Mouse (Mus musculus) embryo, embryonic 10.5 days (tissue): ENCODE measurements around the gene Rai1.

ENCODE experiments used
- DNase-seq: peaks from one replicate; pipeline ENCODE4 v3.0.0-alpha.2; 2015; ENCODE audit warnings: low spot score

Gene Rai1

DNA sequence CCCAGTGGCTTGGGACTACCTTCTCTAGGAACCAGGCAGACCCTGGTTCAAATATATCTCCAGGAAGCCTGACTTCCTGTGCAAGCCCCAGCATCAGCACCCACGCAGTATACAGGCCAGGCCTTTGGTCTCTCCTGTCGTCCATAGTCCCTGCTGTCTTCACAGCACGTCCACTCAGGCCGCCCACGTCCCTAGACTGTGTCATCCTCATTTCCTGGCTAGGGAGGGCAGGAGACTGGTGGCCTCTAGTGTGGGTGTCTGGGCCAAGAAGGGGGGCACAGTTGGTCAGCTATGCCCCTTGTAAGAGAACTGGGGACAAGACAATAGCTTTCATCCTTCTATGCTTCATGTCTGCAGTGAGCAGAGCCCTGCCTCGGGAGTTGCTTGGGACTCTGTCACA, 87.7 kb downstream of the Rai1 start:
- no peak for DNase-seq

- no peak for DNase-seq
Observed at GRCm38 (mm10) chr11:60193556-60193955, 88.7 kb downstream of the Rai1 start.

- peak; percentile 68 for DNase-seq
Observed at GRCm38 (mm10) chr11:60195108-60195507, 90.3 kb downstream of the Rai1 start.

DNA sequence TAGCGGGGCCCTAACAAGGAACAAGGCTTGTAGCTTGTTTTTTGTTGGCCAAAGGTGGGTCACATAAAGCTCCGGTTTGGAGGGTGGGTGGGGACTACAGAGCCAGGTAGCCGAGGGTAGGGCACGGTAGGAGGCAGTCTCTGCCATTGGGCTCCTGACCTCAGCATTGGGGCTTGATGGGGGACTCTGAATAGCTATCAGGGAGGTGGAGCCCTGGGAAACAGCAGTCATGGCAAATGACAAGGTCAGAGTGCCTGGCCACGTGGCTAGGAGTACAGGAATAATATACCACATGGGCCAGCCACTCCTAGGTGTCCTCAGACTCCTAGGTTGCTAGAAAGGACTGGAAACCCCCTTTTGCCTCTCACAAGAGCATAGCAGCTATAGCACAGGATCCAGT, 91.5 kb downstream of the Rai1 start:
- DNase-seq, result no peak

DNA sequence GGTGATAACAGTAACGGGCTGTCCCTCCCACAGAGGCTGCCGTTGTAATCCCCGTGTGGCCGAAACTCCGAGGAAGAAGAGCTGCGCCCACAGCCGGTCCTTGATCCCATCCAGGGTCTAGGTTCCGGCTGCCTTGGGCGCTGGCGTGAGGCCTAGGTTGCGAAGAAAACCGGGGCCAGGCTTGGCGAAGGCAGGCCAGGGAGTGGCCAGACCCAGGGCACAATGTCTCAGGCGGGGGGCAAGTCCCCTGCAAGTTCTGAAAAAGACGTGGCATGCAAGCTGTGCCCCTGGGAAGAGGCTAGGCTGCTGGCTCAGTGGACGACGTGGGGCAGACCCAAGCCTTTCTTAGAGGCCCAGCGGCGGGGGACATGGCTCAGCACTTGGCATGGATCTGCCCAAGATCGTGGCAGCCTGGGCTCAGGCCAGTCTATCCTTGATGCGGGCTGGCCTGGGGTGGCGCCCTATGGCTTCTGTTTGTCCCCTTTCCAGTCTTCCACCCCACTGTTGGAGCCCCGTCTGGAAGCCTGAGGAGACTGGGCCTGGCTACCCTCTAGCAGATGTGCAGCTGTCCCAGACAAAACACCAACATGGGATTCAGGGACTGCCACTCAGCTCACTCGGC, 93.3 kb downstream of the Rai1 start:
- DNase-seq, result no peak

DNA sequence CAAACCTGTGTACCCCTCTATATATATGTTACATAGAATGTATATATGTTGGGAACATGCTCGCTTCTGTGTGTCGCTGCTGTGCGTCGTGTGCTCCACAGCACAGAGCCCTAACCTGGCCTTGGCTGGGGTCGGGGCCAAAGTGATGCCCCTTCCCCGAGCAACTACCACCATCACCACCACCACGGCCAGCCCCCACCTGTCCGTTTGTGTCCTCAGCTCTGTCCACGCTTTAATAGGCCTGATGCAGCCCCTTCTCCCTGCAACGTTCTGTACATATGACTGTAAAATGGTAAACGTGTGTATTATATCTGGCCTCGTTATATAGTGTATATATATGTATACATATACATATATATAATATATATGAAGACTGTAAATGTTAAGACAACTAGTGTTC, 93.8 kb downstream of the Rai1 start:
- no peak for DNase-seq

GRCm38 (mm10) chr11:60199702-60200184, 94.9 kb downstream of the Rai1 start:
- peak; percentile 96 for DNase-seq

DNA sequence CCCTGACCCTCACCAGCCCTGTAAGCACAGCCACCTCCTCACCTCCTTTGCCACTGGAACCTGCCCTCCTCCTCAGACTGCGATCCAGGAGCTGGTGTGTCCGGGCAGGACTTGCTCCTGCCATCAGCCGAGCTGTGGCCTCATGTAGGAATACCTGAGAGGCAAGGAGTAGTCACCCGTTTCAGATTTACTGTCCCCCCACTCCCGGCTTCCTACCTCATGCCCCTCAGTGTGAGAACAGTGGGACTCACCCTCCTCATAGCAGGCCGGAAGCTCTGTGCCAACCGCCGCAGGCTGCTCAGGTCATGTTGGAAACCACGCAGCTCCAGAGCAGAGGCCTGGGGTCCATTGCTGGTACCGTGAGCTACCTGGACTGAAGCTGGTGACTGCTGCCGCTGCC, 95.6 kb downstream of the Rai1 start:
- no peak for DNase-seq

DNA sequence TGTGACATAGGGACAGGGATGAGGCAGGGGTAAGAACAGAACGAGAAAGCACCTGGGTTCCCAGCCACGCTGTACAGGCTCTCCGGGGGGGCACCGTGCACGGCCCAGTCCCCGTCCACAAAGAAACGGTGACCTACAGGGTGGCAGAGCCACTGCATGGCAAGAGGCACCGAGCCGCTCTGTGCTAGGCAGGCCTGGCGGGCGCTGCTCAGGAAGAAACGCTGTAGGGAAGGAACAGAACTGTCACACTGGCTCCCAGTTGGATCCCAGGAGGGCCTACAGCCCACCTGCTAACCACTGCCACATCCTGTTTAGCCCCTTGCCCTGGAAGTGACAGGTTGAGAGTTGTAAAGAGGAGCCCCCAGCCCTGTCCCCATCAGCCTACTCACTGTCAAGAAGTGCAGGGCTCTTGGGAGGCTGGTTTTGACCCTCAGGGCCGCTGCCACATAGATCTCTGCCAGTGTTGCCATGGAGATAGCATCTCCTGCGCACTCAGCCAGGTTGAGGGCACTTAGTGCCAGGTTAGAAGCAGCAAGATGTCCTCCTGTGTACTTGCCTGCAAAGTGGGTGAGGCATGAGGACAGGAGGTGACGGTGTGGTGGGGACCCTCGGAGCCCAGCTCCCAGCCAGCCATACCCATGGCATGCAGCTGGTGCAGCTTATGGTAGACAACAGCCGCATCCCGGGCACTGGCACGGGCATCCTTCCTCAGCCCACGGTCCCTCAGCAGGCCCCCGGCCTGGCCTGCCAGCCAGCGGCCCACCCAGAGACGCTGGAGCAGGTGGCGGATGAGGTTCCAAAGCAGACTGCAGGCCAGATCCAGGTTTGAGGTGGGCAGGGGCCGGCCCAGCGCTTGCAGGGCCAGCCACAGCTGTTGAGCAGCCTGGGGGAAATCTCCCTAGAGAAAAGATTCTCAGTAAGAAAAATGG, 98.2 kb downstream of the Rai1 start:
- DNase-seq, result no peak

DNA sequence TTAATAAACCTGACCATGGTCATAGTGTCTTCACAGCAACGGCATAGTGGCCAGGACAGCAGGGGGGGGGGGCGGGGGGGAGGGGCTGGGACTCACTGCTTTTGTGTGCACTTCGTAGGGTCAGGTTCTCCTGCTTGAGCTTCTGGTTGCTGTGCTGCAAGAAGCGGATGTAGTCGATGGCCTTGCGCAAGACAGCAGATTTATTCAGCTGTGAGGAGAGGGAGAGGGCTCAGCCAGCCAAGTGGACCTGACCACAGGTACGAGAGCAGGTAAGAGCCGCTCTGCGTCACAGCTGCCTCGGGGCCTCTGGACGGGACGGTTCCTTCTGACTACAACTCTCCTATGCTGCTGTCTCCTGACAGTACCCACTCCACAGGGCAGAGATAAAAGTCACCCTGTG, 100.2 kb downstream of the Rai1 start:
- no peak for DNase-seq

- DNase-seq, result no peak
Observed at GRCm38 (mm10) chr11:60206207-60206606, 101.4 kb downstream of the Rai1 start.

- DNase-seq, result no peak
Observed at GRCm38 (mm10) chr11:60208201-60208600, 103.4 kb downstream of the Rai1 start.

GRCm38 (mm10) chr11:60208712-60209111, 103.9 kb downstream of the Rai1 start:
- DNase-seq, result no peak

GRCm38 (mm10) chr11:60209217-60209932, 104.6 kb downstream of the Rai1 start:
- DNase-seq, result no peak

GRCm38 (mm10) chr11:60209933-60210249, 105.1 kb downstream of the Rai1 start:
- DNase-seq, result no peak

GRCm38 (mm10) chr11:60210305-60210724, 105.5 kb downstream of the Rai1 start:
- DNase-seq, result peak; percentile 98

- no peak for DNase-seq
Observed at GRCm38 (mm10) chr11:60211152-60211551, 106.3 kb downstream of the Rai1 start.

DNA sequence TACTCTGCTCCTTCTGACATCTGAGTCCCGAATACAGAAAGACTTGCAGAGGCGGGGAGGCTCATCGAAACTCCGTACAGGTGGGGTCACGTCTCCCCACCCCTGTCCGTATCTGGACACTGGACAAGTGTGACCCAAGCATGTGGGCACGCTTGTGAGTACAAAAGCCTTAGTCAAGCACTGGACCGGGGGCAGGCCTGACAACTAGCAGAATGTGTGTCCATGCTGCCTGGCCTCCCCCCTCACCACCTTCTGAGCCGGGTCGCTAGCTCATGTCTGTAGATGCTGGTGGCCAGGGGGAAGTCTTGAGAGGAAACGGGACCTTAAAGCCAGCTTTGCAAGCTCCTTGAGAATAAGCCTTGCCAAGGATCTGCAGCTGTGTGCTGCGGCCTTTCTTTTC, 106.9 kb downstream of the Rai1 start:
- no peak for DNase-seq

DNA sequence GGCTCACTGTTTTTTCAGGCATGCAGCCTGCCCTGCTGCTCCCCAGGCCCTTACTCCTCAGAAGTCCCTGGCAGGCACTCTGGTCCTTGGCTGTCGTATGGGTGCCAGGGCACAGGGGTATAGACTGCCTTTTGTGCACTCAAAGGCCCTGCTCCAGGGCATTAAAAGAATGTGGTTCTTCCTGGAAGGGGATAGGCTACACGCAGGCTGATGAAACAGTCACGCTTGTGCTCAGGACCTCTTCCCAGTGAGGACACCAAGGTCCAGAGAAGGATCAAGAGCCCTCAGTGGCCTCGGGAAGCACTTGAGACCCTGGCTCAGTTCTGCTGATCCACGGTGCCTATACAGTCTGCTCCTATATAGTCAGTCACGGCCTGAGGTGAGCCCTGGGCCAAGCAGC, 108.5 kb downstream of the Rai1 start:
- DNase-seq, result no peak

DNA sequence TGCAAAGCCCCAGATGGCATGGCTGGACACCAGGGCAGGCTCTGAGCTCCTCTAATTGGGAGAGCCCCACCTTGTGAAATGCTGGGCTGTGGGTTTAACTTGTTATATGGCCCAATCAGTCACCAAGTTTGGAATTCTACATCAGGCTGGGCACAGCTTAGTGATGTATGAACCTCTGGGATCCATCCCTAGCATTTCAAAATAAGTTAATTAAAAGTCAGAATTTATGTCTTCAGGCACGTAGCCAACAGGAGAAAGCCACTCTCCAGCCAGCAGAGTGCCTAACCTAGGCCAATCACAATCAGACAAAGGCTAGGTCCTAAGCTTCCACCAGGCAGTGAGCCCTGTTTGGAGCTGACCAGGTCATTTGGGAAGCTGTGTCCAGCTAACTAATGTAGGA, 111.9 kb downstream of the Rai1 start:
- DNase-seq, result no peak

DNA sequence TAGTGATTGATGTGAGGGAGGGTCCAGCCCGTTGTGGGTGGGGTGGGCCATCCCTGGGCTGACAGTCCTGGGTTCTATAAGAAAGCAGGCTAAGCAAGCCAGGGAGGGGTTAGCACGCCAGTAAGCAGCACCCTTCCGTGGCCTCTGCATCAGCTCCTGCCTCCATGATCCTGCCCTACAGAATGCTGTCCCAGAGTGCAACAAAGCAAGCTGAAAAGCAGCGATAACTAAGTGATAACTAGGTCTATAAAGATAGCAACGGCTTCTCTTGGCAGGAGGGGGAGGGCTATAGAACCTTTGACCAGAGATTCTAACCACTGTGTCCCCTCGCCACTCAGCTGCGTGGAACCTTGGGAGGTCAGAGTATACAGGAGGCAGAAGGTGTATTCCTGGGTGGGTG, 112.7 kb downstream of the Rai1 start:
- DNase-seq, result no peak

DNA sequence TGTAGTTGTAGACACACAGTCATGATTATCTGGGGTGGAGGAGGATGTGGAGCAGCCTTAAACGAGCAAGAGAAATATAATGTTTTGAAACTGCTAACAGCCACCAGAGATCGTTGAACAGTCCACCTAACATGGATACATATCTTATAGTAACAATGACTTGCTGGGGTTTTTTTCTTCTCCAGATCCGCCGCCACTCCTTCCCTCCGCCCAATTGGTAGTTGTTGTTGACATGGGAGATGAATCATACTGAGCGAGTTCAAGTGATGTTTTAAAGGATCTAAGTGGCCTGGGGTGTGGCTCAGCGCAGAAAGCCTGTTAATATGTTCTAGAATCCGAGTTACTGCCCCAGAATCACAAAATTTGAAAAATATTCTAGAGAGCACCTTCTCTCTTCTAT, 114.8 kb downstream of the Rai1 start:
- DNase-seq, result no peak

DNA sequence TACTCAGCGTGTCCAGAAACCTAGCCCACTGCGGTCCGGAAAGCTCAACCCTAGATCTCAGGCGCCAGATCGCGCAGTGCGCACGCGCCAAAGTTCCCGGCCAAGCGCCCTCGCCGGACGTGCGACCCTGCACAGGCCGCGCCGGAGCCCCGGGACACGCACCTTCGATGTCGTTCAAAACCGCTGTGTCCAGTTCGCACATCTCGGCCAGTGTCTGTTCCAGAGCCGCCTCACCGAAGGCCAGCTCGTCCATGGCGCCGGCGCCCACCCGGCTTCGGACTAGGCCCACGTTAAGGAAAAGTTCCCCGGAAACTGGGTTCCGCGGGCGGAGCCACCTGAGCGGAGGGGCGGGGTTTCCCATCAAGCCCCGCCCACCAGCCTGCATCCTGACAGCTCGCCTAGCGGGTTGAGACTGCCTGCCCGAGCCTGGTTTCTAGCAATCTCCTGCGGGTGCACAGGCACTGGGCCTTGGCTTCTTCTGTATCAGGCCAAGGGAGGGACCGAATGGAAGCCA, 115.5 kb downstream of the Rai1 start:
- peak; percentile 96 for DNase-seq
